Mouse (Mus musculus) stomach, embryonic 14.5 days (tissue): ENCODE measurements at regions not wholly inside any gene's neighbourhood (a gene's known extent, or its start where the extent isn't known, plus 50 kb on each side); places are given as distances from the start of the nearest gene placed in this dataset.

Experiments
- ATAC-seq: fragments of 200-750 bp; cut with Nextera tagmentation; 2 replicates; pipeline ENCODE4 v1.8.0; 2017; ENCODE audit warnings: low read depth, moderate TSS enrichment; ENCODE audit not compliant: insufficient number of reproducible peaks, insufficient read depth, low FRiP score
- H3K27ac ChIP-seq: fragments of 300-500 bp; sonication (generic); 2 replicates; pipeline ENCODE4 v1.5.1; 2014; ENCODE audit warnings: mild to moderate bottlenecking, low read length, moderate library complexity, mixed read lengths
- H3K27me3 ChIP-seq: fragments of 300-500 bp; sonication (generic); 2 replicates; pipeline ENCODE4 v1.6.1; 2014; ENCODE audit warnings: low read length, control low read depth, mixed read lengths; ENCODE audit not compliant: control insufficient read depth, insufficient read depth
- H3K36me3 ChIP-seq: fragments of 300-500 bp; sonication (generic); 2 replicates; pipeline ENCODE4 v1.6.1; 2014; ENCODE audit warnings: mild to moderate bottlenecking, control low read depth, low read length, moderate library complexity, mixed read lengths; ENCODE audit not compliant: control insufficient read depth, insufficient read depth
- H3K4me1 ChIP-seq: fragments of 300-500 bp; sonication (generic); 2 replicates; pipeline ENCODE4 v1.6.1; 2014; ENCODE audit warnings: low read length, control low read depth, mixed read lengths; ENCODE audit not compliant: control insufficient read depth, insufficient read depth
- H3K4me2 ChIP-seq: fragments of 300-500 bp; sonication (generic); replicated peaks from 2 replicates; pipeline ENCODE4 v1.6.1; 2014; ENCODE audit warnings: low read depth, low read length, control low read depth
- H3K4me3 ChIP-seq: fragments of 300-500 bp; sonication (generic); 2 replicates; pipeline ENCODE4 v1.5.1; 2014; ENCODE audit warnings: low read depth, low read length, control low read depth
- H3K9ac ChIP-seq: fragments of 300-500 bp; sonication (generic); replicated peaks from 2 replicates; pipeline ENCODE4 v1.6.1; 2014; ENCODE audit warnings: low read depth, mild to moderate bottlenecking, control low read depth, low read length, moderate library complexity, mixed read lengths
- H3K9me3 ChIP-seq: fragments of 300-500 bp; sonication (generic); 2 replicates; pipeline ENCODE4 v1.6.1; 2016; ENCODE audit warnings: low read depth, low read length, control low read depth; ENCODE audit not compliant: control insufficient read depth
- WGBS: fragments of 180-500 bp; shearing (Covaris S2); extraction: QIAGEN DNeasy Blood & Tissue Kit; methylation state at CpG from one replicate; pipeline ENCODE4 v1.1.7; 2014; 5-methylcytosine and 5-hydroxymethylcytosine counted together

DNA sequence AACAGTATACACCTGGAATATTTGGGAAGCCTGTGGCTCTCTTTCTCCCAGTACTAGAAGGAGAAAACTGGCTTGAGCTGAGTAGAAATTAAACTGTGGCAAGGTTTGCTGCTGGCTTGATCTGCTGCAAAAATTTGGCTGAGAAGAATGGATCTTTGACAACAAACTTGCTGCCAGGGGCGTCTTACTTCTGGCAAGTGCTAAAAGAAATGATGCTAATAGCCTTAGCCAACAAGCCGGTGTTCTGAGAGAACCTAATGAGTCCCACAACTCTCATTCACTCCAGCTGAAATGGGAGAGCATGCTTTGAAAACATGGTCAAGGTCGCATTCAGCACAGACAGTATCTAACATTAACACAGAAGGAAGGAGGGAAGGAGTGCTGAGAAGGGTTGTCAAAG lies 885.8 kb upstream of the Ddx18 start:
- no peaks in the 10 kb centered on the region for H3K4me1 ChIP-seq
- WGBS, result 60% methylated on average over 3 of the region's 3 CpGs
- H3K4me2 ChIP-seq, result no peak overlapping the region
- no peaks in the 10 kb centered on the region for H3K9me3 ChIP-seq
- no peak for ATAC-seq
- no peak overlapping the region for H3K9ac ChIP-seq
- no peaks in the 10 kb centered on the region for H3K27me3 ChIP-seq
- no peak overlapping the region for H3K27ac ChIP-seq
- H3K36me3 ChIP-seq, result no peaks in the 10 kb centered on the region
- no peak overlapping the region for H3K4me3 ChIP-seq

DNA sequence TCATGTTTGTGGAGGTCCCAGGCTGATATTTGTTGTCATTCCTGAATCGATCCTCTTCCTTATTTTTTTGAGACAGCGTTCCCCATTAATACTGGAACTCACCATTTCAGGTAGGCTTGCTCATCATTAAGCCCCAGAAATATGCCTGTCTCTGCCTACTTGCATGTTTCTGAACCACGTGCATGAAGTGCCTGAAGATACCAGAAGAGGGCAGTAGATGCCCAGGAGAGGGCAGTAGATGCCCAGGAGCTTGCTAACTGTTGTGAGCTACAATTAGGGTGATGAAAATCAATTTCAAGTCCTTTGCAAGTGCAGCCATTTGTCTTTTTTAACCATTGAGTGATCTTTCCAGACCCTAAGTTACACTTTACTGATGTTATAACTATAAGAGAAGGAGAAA lies 871.6 kb upstream of the Ddx18 start:
- Histone ChIP-seq H3K4me1 (no peaks in the 10 kb centered on the region), H3K9ac (no peak overlapping the region), H3K27me3 (no peaks in the 10 kb centered on the region), H3K4me2 (no peak overlapping the region), H3K27ac (no peak overlapping the region), H3K36me3 (no peaks in the 10 kb centered on the region), H3K9me3 (no peaks in the 10 kb centered on the region), H3K4me3 (no peak overlapping the region)
- 75% methylated on average over 3 of the region's 3 CpGs for WGBS
- ATAC-seq, result no peak

DNA sequence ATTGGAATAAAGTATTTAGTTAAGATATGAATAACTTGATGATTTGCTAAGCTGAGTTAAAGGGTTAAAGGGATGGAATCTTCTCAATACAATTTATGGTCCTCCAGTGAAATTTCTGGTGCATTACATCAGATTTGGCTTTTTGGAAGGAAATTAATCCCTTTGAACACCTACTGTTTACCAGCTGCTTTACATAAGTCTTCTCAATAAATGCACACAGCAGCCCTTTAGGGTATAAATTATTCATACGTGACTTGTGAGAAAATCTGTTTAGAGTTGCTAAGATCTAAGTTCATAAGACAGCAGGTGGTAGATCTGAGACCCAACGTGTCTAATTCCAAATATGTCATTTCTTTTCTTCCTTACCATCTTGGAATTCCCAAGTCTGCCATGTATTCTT lies 855.7 kb upstream of the Ddx18 start:
- 59% methylated on average over 2 of the region's 2 CpGs for WGBS

DNA sequence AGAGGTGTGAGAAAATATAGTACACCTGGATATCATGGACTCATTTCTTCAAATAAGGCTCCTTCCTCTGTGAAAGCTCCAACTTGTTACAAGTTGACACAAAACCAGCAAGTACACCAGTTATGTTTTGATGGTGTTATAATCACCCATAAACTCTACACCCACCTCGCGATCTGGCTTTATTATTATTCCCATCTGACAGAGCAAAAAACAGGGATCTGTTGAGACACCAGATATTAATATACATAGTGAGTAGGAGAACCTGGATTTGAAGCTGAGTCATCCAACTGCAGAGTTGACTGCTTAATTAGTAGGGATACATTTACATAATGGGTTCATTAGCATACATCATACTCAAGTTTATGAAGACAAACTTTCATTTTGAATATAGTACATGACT lies 828.6 kb upstream of the Ddx18 start:
- ATAC-seq, result no peak
- Histone ChIP-seq H3K27ac (no peak overlapping the region), H3K4me3 (no peak overlapping the region), H3K36me3 (no peaks in the 10 kb centered on the region), H3K9ac (no peak overlapping the region), H3K27me3 (no peaks in the 10 kb centered on the region), H3K9me3 (no peaks in the 10 kb centered on the region), H3K4me2 (no peak overlapping the region), H3K4me1 (no peaks in the 10 kb centered on the region)
- 95% methylated on average over 2 of the region's 2 CpGs for WGBS

More for the DNA sequence above, 855.7 kb upstream of the Ddx18 start:
- no peak overlapping the region for H3K9ac ChIP-seq
- H3K4me1 ChIP-seq, result no peaks in the 10 kb centered on the region
- ATAC-seq, result no peak
- no peak overlapping the region for H3K27ac ChIP-seq
- H3K27me3 ChIP-seq, result no peaks in the 10 kb centered on the region
- H3K36me3 ChIP-seq, result no peaks in the 10 kb centered on the region
- H3K4me2 ChIP-seq, result no peak overlapping the region
- no peak overlapping the region for H3K4me3 ChIP-seq
- H3K9me3 ChIP-seq, result no peaks in the 10 kb centered on the region

DNA sequence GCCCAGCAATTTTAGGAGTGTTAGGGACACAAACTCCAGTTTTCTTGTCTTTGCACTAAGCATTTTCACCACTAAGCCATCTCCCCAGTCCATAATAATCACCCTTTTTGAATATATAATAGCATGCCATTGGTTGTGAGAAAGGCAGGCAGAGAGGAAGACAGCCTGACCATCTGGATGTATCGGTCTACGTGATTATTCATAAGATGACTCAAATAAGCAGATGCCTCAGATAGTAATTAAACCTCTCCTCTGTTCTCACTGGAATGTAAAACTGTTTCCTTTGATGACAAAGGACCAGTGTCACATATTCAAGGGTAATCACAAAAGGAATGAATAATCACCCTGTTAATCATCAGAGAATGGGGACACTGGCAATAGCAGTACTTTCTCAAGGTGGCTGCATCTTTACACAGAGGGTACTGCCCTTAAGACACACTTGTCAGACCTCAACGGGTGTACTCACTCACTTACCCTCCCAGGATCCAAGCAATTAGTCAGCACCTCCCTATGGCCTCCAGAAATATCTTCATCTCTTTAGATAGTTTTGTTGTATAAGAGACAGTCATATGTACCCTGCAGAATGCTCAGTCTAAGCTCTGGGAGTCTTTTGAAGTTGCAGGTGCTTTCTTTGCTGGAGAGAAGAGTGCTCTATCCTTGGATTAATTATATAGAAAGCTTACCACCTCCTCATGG lies 826.0 kb upstream of the Ddx18 start:
- 65% methylated on average over 3 of the region's 3 CpGs for WGBS
- Histone ChIP-seq H3K27me3 (no peaks in the 10 kb centered on the region), H3K4me2 (no peak overlapping the region), H3K4me1 (no peaks in the 10 kb centered on the region), H3K36me3 (no peaks in the 10 kb centered on the region), H3K27ac (no peak overlapping the region), H3K9me3 (no peaks in the 10 kb centered on the region), H3K4me3 (no peak overlapping the region), H3K9ac (no peak overlapping the region)
- no peak for ATAC-seq

DNA sequence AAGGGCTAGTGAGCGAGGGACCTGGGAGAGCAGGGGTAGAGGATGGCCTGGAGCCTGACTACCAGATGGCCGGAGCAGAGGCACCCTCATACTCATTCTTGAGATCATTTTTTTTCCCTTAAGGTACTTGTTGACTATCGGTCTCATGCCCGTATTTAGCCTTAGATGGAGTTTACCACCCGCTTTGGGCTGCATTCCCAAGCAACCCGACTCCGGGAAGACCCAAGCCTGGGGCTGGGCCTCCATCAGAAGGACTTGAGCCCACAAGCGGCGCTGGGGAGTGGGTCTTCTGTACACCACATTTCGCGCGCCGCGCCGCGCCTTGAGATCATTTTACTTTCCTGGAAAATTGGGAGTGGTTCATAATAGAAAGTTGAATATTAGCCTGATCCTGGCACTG lies 789.2 kb upstream of the Ddx18 start:
- no peaks in the 10 kb centered on the region for H3K27me3 ChIP-seq
- H3K4me3 ChIP-seq, result no peak overlapping the region
- H3K4me2 ChIP-seq, result no peak overlapping the region
- no peaks in the 10 kb centered on the region for H3K9me3 ChIP-seq
- 94% methylated on average over 16 of the region's 16 CpGs for WGBS
- H3K36me3 ChIP-seq, result no peaks in the 10 kb centered on the region
- ATAC-seq, result peak; percentile 94
- H3K27ac ChIP-seq, result no peak overlapping the region
- no peak overlapping the region for H3K9ac ChIP-seq
- no peaks in the 10 kb centered on the region for H3K4me1 ChIP-seq

DNA sequence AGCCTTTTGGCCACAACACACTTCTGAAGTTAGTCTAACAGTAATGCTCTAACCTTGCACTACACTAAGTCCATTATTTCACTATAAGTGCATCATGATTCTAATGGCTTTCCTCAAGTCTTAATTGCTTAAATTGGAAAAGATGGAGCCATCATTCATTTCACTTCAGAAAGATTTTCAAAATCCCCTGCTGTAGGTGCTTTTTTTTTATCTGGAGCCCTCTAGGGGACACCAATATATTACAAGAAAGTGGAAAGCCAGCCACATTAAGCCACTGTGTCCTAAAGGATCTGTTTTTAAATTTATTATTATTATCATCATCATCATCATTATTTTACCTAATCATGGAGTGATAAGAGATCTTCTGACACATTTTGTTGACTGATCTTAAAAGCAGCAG lies 783.7 kb upstream of the Ddx18 start:
- H3K27ac ChIP-seq, result no peak overlapping the region
- H3K4me3 ChIP-seq, result no peak overlapping the region
- no peaks in the 10 kb centered on the region for H3K4me1 ChIP-seq
- H3K36me3 ChIP-seq, result no peaks in the 10 kb centered on the region
- H3K9me3 ChIP-seq, result no peaks in the 10 kb centered on the region
- H3K4me2 ChIP-seq, result no peak overlapping the region
- H3K9ac ChIP-seq, result no peak overlapping the region
- no peak for ATAC-seq
- H3K27me3 ChIP-seq, result no peaks in the 10 kb centered on the region

DNA sequence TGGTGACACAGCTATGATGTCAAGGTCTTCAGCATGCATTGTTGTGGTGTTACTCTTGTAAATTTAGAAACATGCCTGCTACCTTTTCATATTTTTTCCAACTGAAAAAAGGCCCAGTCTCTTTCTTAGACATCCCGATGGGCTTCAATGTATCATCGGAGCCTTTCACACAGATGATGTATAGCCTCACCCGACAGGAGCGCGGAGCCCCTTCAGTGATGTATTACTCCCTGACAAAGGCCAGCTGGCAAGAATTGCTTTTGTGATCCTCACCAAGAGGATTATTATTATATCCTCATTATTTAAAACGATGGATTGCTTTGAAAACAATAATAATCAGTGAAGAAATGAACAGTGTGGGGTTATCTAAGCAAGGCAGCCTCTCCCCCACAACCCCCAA lies 765.5 kb upstream of the Ddx18 start:
- 35% methylated on average over 6 of the region's 6 CpGs for WGBS
- Histone ChIP-seq H3K9ac (no peak overlapping the region), H3K4me1 (no peaks in the 10 kb centered on the region), H3K9me3 (no peaks in the 10 kb centered on the region), H3K36me3 (no peaks in the 10 kb centered on the region), H3K27me3 (no peaks in the 10 kb centered on the region), H3K4me2 (no peak overlapping the region), H3K27ac (no peak overlapping the region), H3K4me3 (no peak overlapping the region)
- ATAC-seq, result no peak

DNA sequence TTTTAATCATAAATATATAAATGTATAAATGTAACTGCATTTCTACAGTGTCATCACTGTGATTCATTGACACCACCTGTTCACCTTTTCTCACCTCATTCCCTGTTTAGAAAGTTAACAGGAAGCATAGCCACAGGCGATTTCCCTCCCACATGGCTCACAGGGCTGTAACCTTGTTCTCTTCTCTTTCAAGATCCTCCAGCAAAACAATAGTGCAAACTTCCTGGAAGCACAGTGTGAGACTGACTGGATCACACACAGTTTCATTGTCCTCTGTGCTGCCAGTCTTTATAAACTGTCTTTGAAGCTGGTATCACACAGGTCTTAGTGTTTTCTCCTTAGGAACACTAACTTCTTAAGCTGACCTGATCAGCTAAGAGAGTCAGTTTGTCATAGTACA lies 760.5 kb upstream of the Ddx18 start:
- WGBS, result 28% methylated on average over 1 of the region's 1 CpGs
- Histone ChIP-seq H3K36me3 (no peaks in the 10 kb centered on the region), H3K4me1 (no peaks in the 10 kb centered on the region), H3K9ac (no peak overlapping the region), H3K27ac (no peak overlapping the region), H3K4me2 (no peak overlapping the region), H3K4me3 (no peak overlapping the region), H3K9me3 (no peaks in the 10 kb centered on the region), H3K27me3 (no peaks in the 10 kb centered on the region)
- no peak for ATAC-seq
